Mouse (Mus musculus): Measurements from ENCODE around the gene Icam4. TPM values are rescaled to one million over a fixed set of nuclear protein-coding genes. Genes with fewer than 3 reads are reported as not detected.

Gene Icam4
- polyA plus RNA-seq, 1 experiment from 2014 or later, result 1.0 TPM

DNA sequence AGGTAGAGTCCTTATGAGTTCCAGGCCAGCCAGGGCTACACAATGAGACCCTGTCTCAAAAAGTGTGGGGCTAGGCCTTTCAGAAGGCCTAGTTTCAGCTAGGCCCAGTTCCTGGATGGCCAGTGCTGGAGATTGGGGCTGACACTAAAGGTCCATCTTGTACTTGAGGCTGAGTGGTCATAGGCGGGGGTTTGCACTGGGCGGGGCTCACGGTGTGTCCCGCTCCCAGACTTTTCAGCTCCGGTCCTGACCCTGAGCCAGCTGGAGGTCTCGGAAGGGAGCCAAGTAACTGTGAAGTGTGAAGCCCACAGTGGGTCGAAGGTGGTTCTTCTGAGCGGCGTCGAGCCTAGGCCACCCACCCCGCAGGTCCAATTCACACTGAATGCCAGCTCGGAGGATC lies 2.3 kb upstream of the Icam4 start:
- H3K27me3 ChIP-seq, result peaks cover 22% of the 10 kb centered on the region
- H3K9ac ChIP-seq, result no peak overlapping the region
- H3K4me2 ChIP-seq (replicated peaks), result no peak overlapping the region
- H3K4me1 ChIP-seq, result peaks cover 28% of the 10 kb centered on the region
- H3K9me3 ChIP-seq (replicated peaks), result no peaks in the 10 kb centered on the region
- WGBS, result 87% methylated on average over 12 of the region's 12 CpGs
- ATAC-seq (ENCODE audit: insufficient number of reproducible peaks, low FRiP score, low TSS enrichment, low read depth), result no peak
- H3K27ac ChIP-seq (replicated peaks), result no peak overlapping the region
- no peaks in the 10 kb centered on the region for H3K36me3 ChIP-seq
- H3K4me3 ChIP-seq (replicated peaks), result no peak overlapping the region

DNA sequence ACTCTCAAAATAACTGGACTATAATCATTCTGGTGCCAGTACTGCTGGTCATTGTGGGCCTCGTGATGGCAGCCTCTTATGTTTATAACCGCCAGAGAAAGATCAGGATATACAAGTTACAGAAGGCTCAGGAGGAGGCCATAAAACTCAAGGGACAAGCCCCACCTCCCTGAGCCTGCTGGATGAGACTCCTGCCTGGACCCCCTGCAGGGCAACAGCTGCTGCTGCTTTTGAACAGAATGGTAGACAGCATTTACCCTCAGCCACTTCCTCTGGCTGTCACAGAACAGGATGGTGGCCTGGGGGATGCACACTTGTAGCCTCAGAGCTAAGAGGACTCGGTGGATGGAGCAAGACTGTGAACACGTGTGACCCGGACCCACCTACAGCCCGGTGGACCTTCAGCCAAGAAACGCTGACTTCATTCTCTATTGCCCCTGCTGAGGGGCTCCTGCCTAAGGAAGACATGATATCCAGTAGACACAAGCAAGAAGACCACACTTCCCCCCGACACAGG lies 1.3 kb upstream of the Icam4 start:
- Histone ChIP-seq H3K4me3 (replicated peaks) (no peak overlapping the region), H3K9ac (no peak overlapping the region), H3K4me2 (replicated peaks) (no peak overlapping the region), H3K9me3 (replicated peaks) (no peaks in the 10 kb centered on the region), H3K4me1 (peaks cover 37% of the 10 kb centered on the region), H3K27me3 (peaks cover 32% of the 10 kb centered on the region), H3K27ac (replicated peaks) (no peak overlapping the region), H3K36me3 (no peaks in the 10 kb centered on the region)
- 53% methylated on average over 8 of the region's 8 CpGs for WGBS
- ATAC-seq (ENCODE audit: insufficient number of reproducible peaks, low FRiP score, low TSS enrichment, low read depth), result no peak

DNA sequence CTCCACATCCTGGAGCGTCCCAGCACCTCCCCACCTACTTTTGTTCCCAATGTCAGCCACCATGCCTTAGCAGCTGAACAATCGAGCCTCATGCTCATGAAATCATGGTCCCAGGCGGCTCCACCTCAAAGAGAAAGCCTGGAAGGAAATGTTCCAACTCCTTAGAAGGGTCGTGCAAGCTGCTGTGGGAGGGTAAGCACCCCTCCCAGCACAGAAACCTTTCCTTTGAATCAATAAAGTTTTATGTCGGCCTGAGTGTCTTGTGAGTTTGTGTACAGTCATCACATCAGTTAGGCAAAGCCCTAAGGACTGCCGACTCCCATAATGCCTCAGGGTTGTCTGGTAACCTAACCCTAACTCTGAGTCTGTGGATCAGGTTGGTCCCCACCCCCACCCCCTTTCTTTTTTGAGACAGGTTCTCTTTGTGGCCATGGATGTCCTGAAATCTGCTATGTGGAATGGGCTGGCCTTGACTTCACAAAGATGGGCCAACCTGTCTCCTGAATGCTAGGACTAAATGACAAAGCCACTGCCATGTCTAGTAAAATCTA lies 538 bp upstream of the Icam4 start:
- Histone ChIP-seq H3K27me3 (peaks cover 40% of the 10 kb centered on the region), H3K4me1 (peaks cover 45% of the 10 kb centered on the region)
- WGBS, result 65% methylated on average over 6 of the region's 6 CpGs

DNA sequence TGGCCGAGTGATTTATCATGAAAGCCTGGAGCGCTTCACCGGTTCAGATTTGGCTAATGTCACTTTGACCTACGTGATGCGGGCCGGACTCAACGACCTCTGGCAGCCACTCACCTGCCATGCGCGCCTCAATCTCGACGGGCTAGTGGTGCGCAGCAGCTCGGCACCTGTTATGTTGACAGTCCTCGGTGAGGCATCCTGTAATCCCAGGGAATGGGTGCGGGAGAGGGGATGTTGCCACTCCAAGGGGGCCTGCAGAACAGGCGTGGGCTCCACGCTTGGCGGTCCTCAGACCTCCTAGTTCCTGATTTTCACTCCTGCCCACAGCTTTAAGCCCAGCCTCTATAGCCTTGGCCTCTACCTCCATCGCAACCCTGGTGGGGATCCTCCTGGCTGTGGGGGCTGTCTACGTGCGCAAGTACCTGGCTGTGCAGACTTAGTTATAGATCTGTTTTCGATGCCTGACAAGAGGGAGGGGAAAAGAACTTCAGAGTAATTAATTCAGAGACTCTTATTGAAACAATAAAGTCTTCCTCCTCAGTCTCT lies 955 bp downstream of the Icam4 start:
- peaks cover 54% of the 10 kb centered on the region for H3K27me3 ChIP-seq
- no peak overlapping the region for H3K9ac ChIP-seq
- no peaks in the 10 kb centered on the region for H3K9me3 ChIP-seq (replicated peaks)
- ATAC-seq (ENCODE audit: insufficient number of reproducible peaks, low FRiP score, low TSS enrichment, low read depth), result no peak
- peaks cover 52% of the 10 kb centered on the region for H3K4me1 ChIP-seq
- H3K27ac ChIP-seq (replicated peaks), result no peak overlapping the region
- H3K4me2 ChIP-seq (replicated peaks), result peak overlapping the region; percentile 98
- 25% methylated on average over 22 of the region's 22 CpGs for WGBS
- no peaks in the 10 kb centered on the region for H3K36me3 ChIP-seq
- H3K4me3 ChIP-seq (replicated peaks), result peak overlapping the region; percentile 59

More for the DNA sequence above, 538 bp upstream of the Icam4 start:
- no peak overlapping the region for H3K9ac ChIP-seq
- H3K4me3 ChIP-seq (replicated peaks), result no peak overlapping the region
- ATAC-seq (ENCODE audit: insufficient number of reproducible peaks, low FRiP score, low TSS enrichment, low read depth), result no peak
- H3K27ac ChIP-seq (replicated peaks), result no peak overlapping the region
- no peak overlapping the region for H3K4me2 ChIP-seq (replicated peaks)
- no peaks in the 10 kb centered on the region for H3K9me3 ChIP-seq (replicated peaks)
- H3K36me3 ChIP-seq, result no peaks in the 10 kb centered on the region

DNA sequence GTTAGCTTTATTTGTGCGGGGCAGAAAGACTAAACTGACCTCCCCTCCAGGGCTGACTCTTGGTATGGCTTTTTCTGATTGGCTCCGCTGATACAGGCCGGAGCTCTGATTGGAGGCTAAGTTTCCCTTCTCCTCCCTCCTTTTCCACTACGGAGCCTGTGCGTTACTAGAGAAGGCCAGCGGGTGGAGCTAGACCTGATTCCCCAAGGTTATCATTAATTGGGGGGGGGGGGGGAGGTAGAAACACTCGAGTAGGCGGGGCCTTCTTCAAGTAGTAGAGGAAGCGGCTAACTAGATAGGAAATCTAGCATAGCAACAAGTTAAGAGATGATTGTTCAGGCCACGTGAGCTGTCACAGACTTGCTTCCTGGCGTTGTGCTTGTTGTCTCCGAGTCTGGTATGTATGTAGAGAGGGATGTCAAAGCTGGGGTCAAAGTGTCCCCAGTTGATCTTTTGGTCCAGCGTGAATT lies 1.6 kb downstream of the Icam4 start:
- Histone ChIP-seq H3K9ac (no peak overlapping the region), H3K36me3 (no peaks in the 10 kb centered on the region), H3K4me1 (peaks cover 52% of the 10 kb centered on the region), H3K4me3 (replicated peaks) (peak overlapping the region; percentile 59), H3K9me3 (replicated peaks) (no peaks in the 10 kb centered on the region), H3K4me2 (replicated peaks) (peak overlapping the region; percentile 98), H3K27ac (replicated peaks) (peak overlapping the region; percentile 49; the same call in 1 of the 2 replicates), H3K27me3 (peaks cover 60% of the 10 kb centered on the region)
- ATAC-seq (ENCODE audit: insufficient number of reproducible peaks, low FRiP score, low TSS enrichment, low read depth), result peak; percentile 73
- WGBS, result under 1% methylated on average over 13 of the region's 13 CpGs

DNA sequence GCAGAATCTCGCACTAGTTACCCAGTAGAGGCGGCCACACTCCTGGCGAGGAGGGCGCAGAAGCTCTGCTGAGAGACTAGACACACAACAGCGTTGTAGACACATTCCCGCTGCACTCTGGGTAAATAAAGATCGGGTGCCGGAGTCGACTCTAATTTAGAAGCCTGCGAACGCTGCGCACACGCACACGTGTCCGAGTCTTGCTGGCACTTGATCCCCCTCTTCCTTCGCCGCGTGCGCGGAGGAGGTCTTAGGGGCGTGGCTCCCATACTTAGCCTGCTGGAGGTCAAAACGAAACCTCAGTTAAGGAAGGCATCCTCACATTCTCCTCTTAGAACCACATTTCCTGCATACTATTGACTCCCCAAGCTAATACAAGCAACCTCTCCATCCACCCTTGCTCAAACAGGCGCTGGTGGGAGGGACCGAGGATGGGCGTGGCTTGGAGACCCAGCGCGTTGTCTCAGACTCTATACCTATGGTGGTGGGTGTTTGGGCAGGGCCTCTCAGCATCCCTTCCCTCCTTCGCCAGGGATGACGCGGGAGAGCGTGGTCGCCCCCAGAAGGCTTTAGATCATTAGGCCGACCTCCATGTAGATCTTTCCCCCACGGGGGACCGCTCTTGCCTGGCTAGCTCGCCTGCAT lies 2.2 kb downstream of the Icam4 start:
- peak; percentile 31; the same call in 1 of the 2 replicates for ATAC-seq (ENCODE audit: insufficient number of reproducible peaks, low FRiP score, low TSS enrichment, low read depth)
- Histone ChIP-seq H3K4me1 (peaks cover 55% of the 10 kb centered on the region), H3K27ac (replicated peaks) (peak overlapping the region; percentile 49; the same call in 1 of the 2 replicates), H3K4me3 (replicated peaks) (peak overlapping the region; percentile 59), H3K9me3 (replicated peaks) (no peaks in the 10 kb centered on the region), H3K9ac (0 out of 2 replicates have a peak overlapping the region, but pooled peaks have one; percentile 21), H3K4me2 (replicated peaks) (peak overlapping the region; percentile 98), H3K27me3 (peaks cover 66% of the 10 kb centered on the region), H3K36me3 (no peaks in the 10 kb centered on the region)
- under 1% methylated on average over 36 of the region's 36 CpGs for WGBS

DNA sequence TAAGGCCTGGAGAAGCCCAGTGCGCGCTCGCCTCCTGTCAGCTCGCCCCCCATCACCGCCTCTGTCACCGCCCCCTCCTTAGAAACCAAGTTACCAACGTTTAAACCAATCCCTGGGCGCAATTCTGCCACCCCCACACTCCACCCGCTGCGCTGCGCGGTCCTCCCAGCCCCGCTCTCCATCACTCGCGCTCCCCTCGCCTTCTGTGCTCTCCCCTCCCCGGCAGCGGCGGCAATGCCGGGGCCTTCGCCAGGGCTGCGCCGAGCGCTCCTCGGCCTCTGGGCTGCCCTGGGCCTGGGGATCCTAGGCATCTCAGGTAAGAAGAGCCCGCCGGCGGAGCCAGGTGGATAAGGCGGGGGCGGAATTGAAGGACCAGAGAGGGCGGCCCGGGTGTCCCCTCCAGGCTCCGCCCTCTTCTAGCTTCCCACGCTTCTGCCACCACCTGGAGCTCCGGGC lies 2.8 kb downstream of the Icam4 start, which contains the start of gene Icam5:
Gene Icam5 (plus strand): TSS at position 178 of the 456 bp plus-strand sequence.
- peak within 1 kb of the TSS; percentile 49; the same call in 1 of the 2 replicates for H3K27ac ChIP-seq (replicated peaks)
- H3K9ac ChIP-seq, result peak within 1 kb of the TSS; percentile 37; the same call in 1 of the 2 replicates
- ATAC-seq (ENCODE audit: insufficient number of reproducible peaks, low FRiP score, low TSS enrichment, low read depth), result 0 out of 2 replicates have a peak, but pooled peaks have one; percentile 15
- H3K36me3 ChIP-seq, result no peaks in the 10 kb centered on the region
- under 1% methylated on average over 35 of the region's 35 CpGs for WGBS
- H3K4me2 ChIP-seq (replicated peaks), result peak within 1 kb of the TSS; percentile 98
- peak within 1 kb of the TSS; percentile 59 for H3K4me3 ChIP-seq (replicated peaks)
- H3K4me1 ChIP-seq, result peaks cover 60% of the 10 kb centered on the region
- H3K27me3 ChIP-seq, result peaks cover 72% of the 10 kb centered on the region
- H3K9me3 ChIP-seq (replicated peaks), result no peaks in the 10 kb centered on the region

DNA sequence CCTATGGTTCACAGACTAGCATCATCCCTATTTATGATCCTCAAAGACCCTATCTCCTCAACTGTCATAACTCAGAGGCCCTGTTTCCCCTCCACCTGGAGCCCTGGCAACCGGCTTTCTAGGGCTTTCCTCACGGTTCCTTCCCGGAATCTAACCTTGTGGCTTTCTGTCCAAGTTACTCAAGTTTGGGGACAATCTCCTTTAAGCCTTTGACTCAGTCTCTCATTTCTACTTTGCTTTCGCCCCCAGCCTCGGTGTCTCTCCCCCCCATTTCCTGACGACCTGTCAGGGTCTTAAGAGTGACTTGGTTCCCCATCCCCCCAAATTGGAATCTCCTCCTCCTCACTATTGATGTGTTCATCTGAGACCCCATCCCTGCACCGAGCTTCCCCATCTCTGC lies 3.3 kb downstream of the Icam4 start:
- peak overlapping the region; percentile 98 for H3K4me2 ChIP-seq (replicated peaks)
- 0 out of 2 replicates have a peak overlapping the region, but pooled peaks have one; percentile 37 for H3K9ac ChIP-seq
- peaks cover 65% of the 10 kb centered on the region for H3K4me1 ChIP-seq
- WGBS, result 2% methylated on average over 7 of the region's 7 CpGs
- H3K27ac ChIP-seq (replicated peaks), result no peak overlapping the region
- no peaks in the 10 kb centered on the region for H3K9me3 ChIP-seq (replicated peaks)
- H3K36me3 ChIP-seq, result no peaks in the 10 kb centered on the region
- peaks cover 77% of the 10 kb centered on the region for H3K27me3 ChIP-seq
- peak overlapping the region; percentile 59 for H3K4me3 ChIP-seq (replicated peaks)
- ATAC-seq (ENCODE audit: insufficient number of reproducible peaks, low FRiP score, low TSS enrichment, low read depth), result no peak

DNA sequence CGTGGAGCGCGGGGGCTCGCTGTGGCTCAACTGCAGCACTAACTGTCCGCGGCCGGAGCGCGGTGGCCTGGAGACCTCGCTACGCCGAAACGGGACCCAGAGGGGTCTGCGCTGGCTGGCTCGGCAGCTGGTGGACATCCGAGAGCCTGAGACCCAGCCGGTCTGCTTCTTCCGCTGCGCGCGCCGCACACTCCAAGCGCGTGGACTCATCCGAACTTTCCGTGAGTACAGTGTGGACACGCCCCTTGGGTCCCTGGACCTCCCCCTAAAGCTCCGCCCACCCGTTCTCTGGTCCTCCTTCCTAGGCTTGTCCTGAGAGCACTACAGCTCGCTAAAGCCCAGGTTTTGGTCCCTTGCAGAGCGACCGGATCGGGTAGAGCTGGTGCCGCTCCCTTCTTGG lies 4.0 kb downstream of the Icam4 start:
- ATAC-seq (ENCODE audit: insufficient number of reproducible peaks, low FRiP score, low TSS enrichment, low read depth), result 0 out of 2 replicates have a peak, but pooled peaks have one; percentile 52
- Histone ChIP-seq H3K4me3 (replicated peaks) (peak overlapping the region; percentile 59), H3K36me3 (no peaks in the 10 kb centered on the region), H3K9me3 (replicated peaks) (no peaks in the 10 kb centered on the region), H3K4me2 (replicated peaks) (peak overlapping the region; percentile 98), H3K27ac (replicated peaks) (no peak overlapping the region), H3K4me1 (peaks cover 67% of the 10 kb centered on the region), H3K9ac (peak overlapping the region; percentile 37; the same call in 1 of the 2 replicates), H3K27me3 (peaks cover 84% of the 10 kb centered on the region)
- 1% methylated on average over 33 of the region's 34 CpGs for WGBS

DNA sequence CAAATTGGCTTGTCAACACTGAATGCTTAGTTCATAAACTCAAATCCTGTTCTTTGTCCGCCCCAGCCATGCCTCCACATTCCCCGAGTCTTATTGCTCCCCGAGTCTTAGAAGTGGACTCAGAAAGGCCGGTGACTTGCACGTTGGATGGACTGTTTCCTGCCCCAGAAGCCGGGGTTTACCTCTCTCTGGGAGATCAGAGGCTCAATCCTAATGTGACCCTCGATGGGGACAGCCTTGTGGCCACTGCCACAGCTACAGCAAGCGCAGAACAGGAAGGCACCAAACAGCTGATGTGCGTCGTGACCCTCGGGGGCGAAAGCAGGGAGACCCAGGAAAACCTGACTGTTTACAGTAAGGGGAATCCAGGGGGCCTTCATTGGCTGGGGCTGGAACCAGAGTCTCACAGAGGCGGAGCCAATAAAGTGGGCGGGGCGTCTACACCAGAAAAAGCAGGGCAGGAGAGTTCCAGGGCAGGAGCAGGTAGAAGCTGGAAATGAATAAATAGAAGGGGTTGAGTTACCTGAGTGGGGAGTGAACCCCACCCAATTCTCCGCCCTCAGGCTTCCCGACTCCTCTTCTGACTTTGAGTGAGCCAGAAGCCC lies 5.4 kb downstream of the Icam4 start:
- 0 out of 2 replicates have a peak overlapping the region, but pooled peaks have one; percentile 3 for H3K4me3 ChIP-seq (replicated peaks)
- no peaks in the 10 kb centered on the region for H3K36me3 ChIP-seq
- H3K9me3 ChIP-seq (replicated peaks), result no peaks in the 10 kb centered on the region
- H3K4me2 ChIP-seq (replicated peaks), result no peak overlapping the region
- no peak for ATAC-seq (ENCODE audit: insufficient number of reproducible peaks, low FRiP score, low TSS enrichment, low read depth)
- no peak overlapping the region for H3K27ac ChIP-seq (replicated peaks)
- H3K9ac ChIP-seq, result no peak overlapping the region
- peaks cover 59% of the 10 kb centered on the region for H3K4me1 ChIP-seq
- WGBS, result 4% methylated on average over 17 of the region's 17 CpGs
- H3K27me3 ChIP-seq, result peaks cover 86% of the 10 kb centered on the region

DNA sequence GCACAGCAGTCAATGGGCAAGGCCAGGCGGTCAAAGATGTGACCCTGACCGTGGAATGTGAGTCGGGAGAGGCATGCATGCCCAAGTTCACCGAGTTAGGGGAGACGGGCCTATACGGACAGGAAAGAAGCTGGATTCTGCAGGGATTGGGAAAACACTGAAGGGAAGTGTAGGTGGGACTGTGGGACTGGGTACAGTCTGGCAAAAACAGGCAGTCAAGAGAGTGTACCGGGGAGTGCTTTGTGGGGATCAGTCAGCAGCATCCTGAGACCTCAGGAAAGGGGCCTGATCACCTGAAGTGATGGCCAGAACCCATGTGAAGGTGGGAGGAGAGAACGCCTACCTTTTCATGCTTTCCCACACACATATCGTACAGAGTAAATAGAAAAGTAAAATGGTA lies 6.4 kb downstream of the Icam4 start:
- no peak overlapping the region for H3K9ac ChIP-seq
- no peak overlapping the region for H3K4me2 ChIP-seq (replicated peaks)
- WGBS, result 24% methylated on average over 9 of the region's 9 CpGs
- no peaks in the 10 kb centered on the region for H3K36me3 ChIP-seq
- no peak overlapping the region for H3K4me3 ChIP-seq (replicated peaks)
- H3K4me1 ChIP-seq, result peaks cover 50% of the 10 kb centered on the region
- peaks cover 88% of the 10 kb centered on the region for H3K27me3 ChIP-seq
- no peak overlapping the region for H3K27ac ChIP-seq (replicated peaks)
- no peak for ATAC-seq (ENCODE audit: insufficient number of reproducible peaks, low FRiP score, low TSS enrichment, low read depth)
- no peaks in the 10 kb centered on the region for H3K9me3 ChIP-seq (replicated peaks)

All from embryonic facial prominence, embryonic 15.5 days (tissue).